Mouse (Mus musculus): ENCODE data around the gene Mrrf. TPM values are rescaled to one million over a fixed set of nuclear protein-coding genes. Genes with fewer than 3 reads are reported as not detected.

Gene Mrrf
- polyA plus RNA-seq, 1 experiment, result 2.5 TPM

GRCm38 (mm10) chr2:36211785-36212184, 75.6 kb downstream of the Mrrf start:
- peaks cover 11% of the 10 kb centered on the region for H3K27me3 ChIP-seq (replicated peaks)
- no peak for TF ChIP-seq FLI1 (IDR thresholded peaks at IDR 0.05; ENCODE audit: low read length)
- no peak for TF ChIP-seq GATA1 (IDR thresholded peaks at IDR 0.05; ENCODE audit: borderline replicate concordance, low read length)

GRCm38 (mm10) chr2:36213108-36213507, 76.9 kb downstream of the Mrrf start:
- no peak for TF ChIP-seq GATA1 (IDR thresholded peaks at IDR 0.05; ENCODE audit: borderline replicate concordance, low read length)
- no peak for TF ChIP-seq FLI1 (IDR thresholded peaks at IDR 0.05; ENCODE audit: low read length)
- Histone ChIP-seq H3K27me3 (replicated peaks) (peaks cover 11% of the 10 kb centered on the region), H3K36me3 (replicated peaks; ENCODE audit: low read length) (peaks cover 5% of the 10 kb centered on the region), H3K4me3 (replicated peaks) (peak overlapping the region; percentile 86), H3K4me1 (peaks cover 74% of the 10 kb centered on the region), H3K9me3 (no peaks in the 10 kb centered on the region)

More at GRCm38 (mm10) chr2:36211785-36212184, 75.6 kb downstream of the Mrrf start:
- H3K4me1 ChIP-seq, result peaks cover 61% of the 10 kb centered on the region
- no peak overlapping the region for H3K4me3 ChIP-seq (replicated peaks)
- H3K9me3 ChIP-seq, result no peaks in the 10 kb centered on the region
- no peaks in the 10 kb centered on the region for H3K36me3 ChIP-seq (replicated peaks; ENCODE audit: low read length)

- Histone ChIP-seq H3K36me3 (replicated peaks; ENCODE audit: low read length) (peaks cover 14% of the 10 kb centered on the region), H3K4me3 (replicated peaks) (peak overlapping the region; percentile 86), H3K27me3 (replicated peaks) (peaks cover 11% of the 10 kb centered on the region), H3K9me3 (no peaks in the 10 kb centered on the region), H3K4me1 (peaks cover 82% of the 10 kb centered on the region)
- TF ChIP-seq GATA1 (IDR thresholded peaks at IDR 0.05; ENCODE audit: borderline replicate concordance, low read length), result no peak
- TF ChIP-seq FLI1 (IDR thresholded peaks at IDR 0.05; ENCODE audit: low read length), result no peak
Measured at GRCm38 (mm10) chr2:36214023-36214422, 77.8 kb downstream of the Mrrf start.

GRCm38 (mm10) chr2:36214425-36214824, 78.2 kb downstream of the Mrrf start:
- H3K4me3 ChIP-seq (replicated peaks), result peak overlapping the region; percentile 86
- H3K9me3 ChIP-seq, result no peaks in the 10 kb centered on the region
- TF ChIP-seq FLI1 (IDR thresholded peaks at IDR 0.05; ENCODE audit: low read length) (no peak), GATA1 (IDR thresholded peaks at IDR 0.05; ENCODE audit: borderline replicate concordance, low read length) (no peak)
- H3K4me1 ChIP-seq, result peaks cover 82% of the 10 kb centered on the region
- peaks cover 18% of the 10 kb centered on the region for H3K36me3 ChIP-seq (replicated peaks; ENCODE audit: low read length)
- H3K27me3 ChIP-seq (replicated peaks), result peaks cover 8% of the 10 kb centered on the region

GRCm38 (mm10) chr2:36215203-36215739, 79.1 kb downstream of the Mrrf start:
- TF ChIP-seq GATA1 (IDR thresholded peaks at IDR 0.05; ENCODE audit: borderline replicate concordance, low read length), result peak; percentile 74; the same call in 1 of the 3 replicates
- TF ChIP-seq FLI1 (IDR thresholded peaks at IDR 0.05; ENCODE audit: low read length), result no peak
- Histone ChIP-seq H3K4me1 (peaks cover 89% of the 10 kb centered on the region), H3K4me3 (replicated peaks) (peak overlapping the region; percentile 78), H3K27me3 (replicated peaks) (peaks cover 4% of the 10 kb centered on the region), H3K36me3 (replicated peaks; ENCODE audit: low read length) (peaks cover 27% of the 10 kb centered on the region), H3K9me3 (no peaks in the 10 kb centered on the region)

GRCm38 (mm10) chr2:36216546-36216945, 80.4 kb downstream of the Mrrf start:
- Histone ChIP-seq H3K4me1 (peaks cover 100% of the 10 kb centered on the region), H3K4me3 (replicated peaks) (peak overlapping the region; percentile 92), H3K36me3 (replicated peaks; ENCODE audit: low read length) (peaks cover 39% of the 10 kb centered on the region), H3K9me3 (no peaks in the 10 kb centered on the region), H3K27me3 (replicated peaks) (no peaks in the 10 kb centered on the region)
- no peak for TF ChIP-seq GATA1 (IDR thresholded peaks at IDR 0.05; ENCODE audit: borderline replicate concordance, low read length)
- TF ChIP-seq FLI1 (IDR thresholded peaks at IDR 0.05; ENCODE audit: low read length), result no peak

GRCm38 (mm10) chr2:36216953-36217573, 80.9 kb downstream of the Mrrf start:
- Histone ChIP-seq H3K4me1 (peaks cover 100% of the 10 kb centered on the region), H3K9me3 (no peaks in the 10 kb centered on the region), H3K27me3 (replicated peaks) (no peaks in the 10 kb centered on the region), H3K36me3 (replicated peaks; ENCODE audit: low read length) (peaks cover 44% of the 10 kb centered on the region), H3K4me3 (replicated peaks) (peak overlapping the region; percentile 92)
- no peak for TF ChIP-seq GATA1 (IDR thresholded peaks at IDR 0.05; ENCODE audit: borderline replicate concordance, low read length)
- TF ChIP-seq FLI1 (IDR thresholded peaks at IDR 0.05; ENCODE audit: low read length), result no peak

GRCm38 (mm10) chr2:36217692-36218233, 81.6 kb downstream of the Mrrf start:
- peaks cover 100% of the 10 kb centered on the region for H3K4me1 ChIP-seq
- no peaks in the 10 kb centered on the region for H3K27me3 ChIP-seq (replicated peaks)
- H3K36me3 ChIP-seq (replicated peaks; ENCODE audit: low read length), result peaks cover 50% of the 10 kb centered on the region
- H3K9me3 ChIP-seq, result no peaks in the 10 kb centered on the region
- TF ChIP-seq GATA1 (IDR thresholded peaks at IDR 0.05; ENCODE audit: borderline replicate concordance, low read length) (no peak), FLI1 (IDR thresholded peaks at IDR 0.05; ENCODE audit: low read length) (no peak)
- H3K4me3 ChIP-seq (replicated peaks), result peak overlapping the region; percentile 92

- no peak overlapping the region for H3K4me3 ChIP-seq (replicated peaks)
- H3K4me1 ChIP-seq, result peaks cover 100% of the 10 kb centered on the region
- no peaks in the 10 kb centered on the region for H3K9me3 ChIP-seq
- TF ChIP-seq GATA1 (IDR thresholded peaks at IDR 0.05; ENCODE audit: borderline replicate concordance, low read length) (no peak), FLI1 (IDR thresholded peaks at IDR 0.05; ENCODE audit: low read length) (no peak)
- H3K27me3 ChIP-seq (replicated peaks), result no peaks in the 10 kb centered on the region
- H3K36me3 ChIP-seq (replicated peaks; ENCODE audit: low read length), result peaks cover 71% of the 10 kb centered on the region
Measured at GRCm38 (mm10) chr2:36220106-36220505, 83.9 kb downstream of the Mrrf start.

- H3K9me3 ChIP-seq, result no peaks in the 10 kb centered on the region
- H3K27me3 ChIP-seq (replicated peaks), result no peaks in the 10 kb centered on the region
- no peak overlapping the region for H3K4me3 ChIP-seq (replicated peaks)
- TF ChIP-seq FLI1 (IDR thresholded peaks at IDR 0.05; ENCODE audit: low read length), result no peak
- no peak for TF ChIP-seq GATA1 (IDR thresholded peaks at IDR 0.05; ENCODE audit: borderline replicate concordance, low read length)
- peaks cover 76% of the 10 kb centered on the region for H3K36me3 ChIP-seq (replicated peaks; ENCODE audit: low read length)
- peaks cover 100% of the 10 kb centered on the region for H3K4me1 ChIP-seq
Measured at GRCm38 (mm10) chr2:36220891-36221290, 84.7 kb downstream of the Mrrf start.
